Mouse (Mus musculus) ES-E14 (cell line): ENCODE results near the gene Ganab. TPM values are rescaled to one million over a fixed set of nuclear protein-coding genes. Genes with fewer than 3 reads are reported as not detected.
A peak's percentile ranks its signal among the peaks of the same experiment; 100 is the strongest.

ENCODE experiments used
- DNase-seq: peaks from one replicate; pipeline ENCODE4 v3.0.0-alpha.2; 2013; ENCODE audit warnings: low read depth, low spot score
- H3K27ac ChIP-seq: 2 replicates; pipeline ENCODE4 v1.5.1; 2012; ENCODE audit warnings: low read depth, mild to moderate bottlenecking, low read length, moderate library complexity, mixed read lengths; ENCODE audit not compliant: poor library complexity, insufficient read depth, severe bottlenecking
- H3K36me3 ChIP-seq: 2 replicates; pipeline ENCODE4 v1.6.1; 2012; ENCODE audit warnings: mild to moderate bottlenecking, low read length, moderate library complexity, mixed read lengths; ENCODE audit not compliant: control insufficient read depth, poor library complexity, insufficient read depth, severe bottlenecking
- H3K4me1 ChIP-seq, 2 experiments: fragments of 150-350 bp in 1 of 2; sonication (generic) in 1 of 2; 2 replicates each; pipeline ENCODE4 v1.6.1; 2012; ENCODE audit warnings: low read length in 2 of 2, mild to moderate bottlenecking in 1 of 2, mixed read lengths in 1 of 2; ENCODE audit not compliant: control insufficient read depth in 2 of 2, insufficient read depth in 2 of 2, poor library complexity in 1 of 2
- H3K4me3 ChIP-seq, 2 experiments: fragments of 150-350 bp in 1 of 2; sonication (generic) in 1 of 2; 2 replicates each; pipeline ENCODE4 v1.5.1; 2012; ENCODE audit warnings: low read length in 2 of 2, low read depth in 1 of 2, mild to moderate bottlenecking in 1 of 2, mixed read lengths in 1 of 2; ENCODE audit not compliant: insufficient read depth in 1 of 2, poor library complexity in 1 of 2, severe bottlenecking in 1 of 2
- H3K9ac ChIP-seq: 2 replicates; pipeline ENCODE4 v1.6.1; 2012; ENCODE audit warnings: low read depth, mild to moderate bottlenecking, low read length, mixed read lengths; ENCODE audit not compliant: poor library complexity, insufficient read depth, severe bottlenecking
- H3K9me3 ChIP-seq: fragments of 150-350 bp; sonication (generic); 2 replicates; pipeline ENCODE4 v1.6.1; 2012; ENCODE audit warnings: low read depth, mild to moderate bottlenecking, low read length; ENCODE audit not compliant: control insufficient read depth, insufficient read depth
- CHD2 ChIP-seq: IDR thresholded peaks from 2 replicates; pipeline ENCODE4 v1.6.1; 2014; ENCODE audit warnings: mild to moderate bottlenecking, low read depth, low read length, inconsistent platforms
- HCFC1 ChIP-seq: IDR thresholded peaks from 2 replicates; pipeline ENCODE4 v1.6.1; 2012; ENCODE audit warnings: low read length, inconsistent platforms, borderline replicate concordance; ENCODE audit not compliant: insufficient read depth
- MAFK ChIP-seq: IDR thresholded peaks from 2 replicates; pipeline ENCODE4 v1.6.1; 2014; ENCODE audit warnings: mild to moderate bottlenecking, low read depth, low read length, inconsistent platforms; ENCODE audit not compliant: insufficient read depth
- ZC3H11A ChIP-seq: IDR thresholded peaks from 2 replicates; pipeline ENCODE4 v1.6.1; 2012; ENCODE audit warnings: low read depth, mild to moderate bottlenecking, inconsistent platforms, low read length, borderline replicate concordance
- ZNF384 ChIP-seq: IDR thresholded peaks from 2 replicates; pipeline ENCODE4 v1.6.1; 2012; ENCODE audit warnings: low read depth, low read length, inconsistent platforms
- in situ Hi-C, 2 experiments: fragments of 600-800 bp; cut with MboI; formaldehyde crosslinking; loops; one replicate each; pipeline ENCODE4 v1.15.1; 2025; ENCODE audit warnings: low sequenced_read_pairs in 2 of 2, inconsistent platforms in 1 of 2; ENCODE audit not compliant: unreplicated experiment in 2 of 2
- total RNA-seq: library from RNA; depleted of rRNA; stranded (reverse); fragments of 300-350 nt; gene quantifications from 2 replicates; pipeline ENCODE4 v1.2.3, GENCODE M21; 2012; rRNA removed

The Ganab gene
- total RNA-seq, 1 experiment, result 321 TPM

GRCm38 (mm10) chr19:8962256-8962655 lies 64.4 kb downstream of the Ganab start:
- H3K9ac ChIP-seq, result no peak overlapping the region
- peaks cover 0 to 6% of the 10 kb centered on the region in 2 experiments; a peak in 1 of 4 replicates for H3K4me1 ChIP-seq
- H3K9me3 ChIP-seq, result no peaks in the 10 kb centered on the region
- TF ChIP-seq MAFK (no peak), CHD2 (no peak), ZC3H11A (no peak), ZNF384 (no peak), HCFC1 (no peak)
- in situ Hi-C loops, result no loop called here
- peaks cover 46% of the 10 kb centered on the region for H3K36me3 ChIP-seq
- H3K4me3 ChIP-seq, result no peak overlapping the region
- H3K27ac ChIP-seq, result no peak overlapping the region
- no peak for DNase-seq

- Histone ChIP-seq H3K36me3 (peaks cover 58% of the 10 kb centered on the region), H3K27ac (no peak overlapping the region), H3K9me3 (no peaks in the 10 kb centered on the region), H3K9ac (no peak overlapping the region), H3K4me3 (no peak overlapping the region), H3K4me1 (peaks cover 0 to 6% of the 10 kb centered on the region in 2 experiments; a peak in 1 of 4 replicates)
- no peak for DNase-seq
- in situ Hi-C loops, result no loop called here
- TF ChIP-seq ZC3H11A (no peak), MAFK (no peak), ZNF384 (no peak), CHD2 (no peak), HCFC1 (no peak)
Observed at GRCm38 (mm10) chr19:8965075-8965474, 67.2 kb downstream of the Ganab start.

- Histone ChIP-seq H3K27ac (peak overlapping the region; percentile 2), H3K9ac (peak overlapping the region; percentile 23), H3K4me3 (peak overlapping the region; percentile 74 to 85; a peak in 3 of 4 replicates), H3K36me3 (peaks cover 65% of the 10 kb centered on the region), H3K9me3 (no peaks in the 10 kb centered on the region), H3K4me1 (peaks cover 0 to 8% of the 10 kb centered on the region in 2 experiments; a peak in 1 of 4 replicates)
- DNase-seq, result no peak
- no peak for TF ChIP-seq ZC3H11A
- TF ChIP-seq HCFC1, result no peak
- no peak for TF ChIP-seq MAFK
- TF ChIP-seq CHD2, result no peak
- no peak for TF ChIP-seq ZNF384
- in situ Hi-C loops, result no loop called here
Observed at GRCm38 (mm10) chr19:8965771-8966170, 67.9 kb downstream of the Ganab start.

GRCm38 (mm10) chr19:8966198-8966589 lies 68.3 kb downstream of the Ganab start:
- peak overlapping the region; percentile 90 for H3K9ac ChIP-seq
- H3K36me3 ChIP-seq, result peaks cover 70% of the 10 kb centered on the region
- peak overlapping the region; percentile 74 to 85 for H3K4me3 ChIP-seq
- no peaks in the 10 kb centered on the region for H3K9me3 ChIP-seq
- TF ChIP-seq ZNF384 (no peak), ZC3H11A (no peak), HCFC1 (no peak), MAFK (no peak), CHD2 (no peak)
- H3K27ac ChIP-seq, result peak overlapping the region; percentile 97
- in situ Hi-C loops, result no loop called here
- H3K4me1 ChIP-seq, result peaks cover 0 to 9% of the 10 kb centered on the region in 2 experiments; a peak in 1 of 4 replicates
- DNase-seq, result no peak

Other genes starting within 250 kb of the Ganab start
- 0.04 and 0.11 TPM in 2 replicates for gene Chrm1, start 234.3 kb upstream of the Ganab start, total RNA-seq
- gene Slc3a2, start 174.7 kb upstream of the Ganab start, total RNA-seq, result 354 and 566 TPM in 2 replicates
- 173 and 180 TPM in 2 replicates for gene Wdr74, start 162.2 kb upstream of the Ganab start, total RNA-seq
- gene 1700092M07Rik, start 157.4 kb upstream of the Ganab start, total RNA-seq, result 8.5 and 8.9 TPM in 2 replicates
- gene Stx5a, start 156.7 kb upstream of the Ganab start, total RNA-seq, result 66.3 and 73.2 TPM in 2 replicates
- gene Nxf1, start 141.0 kb upstream of the Ganab start, total RNA-seq, result 99.5 and 101 TPM in 2 replicates
- 77.3 and 125 TPM in 2 replicates for gene Tmem223, start 127.1 kb upstream of the Ganab start, total RNA-seq
- 45.9 and 51.2 TPM in 2 replicates for gene Tmem179b, start 123.6 kb upstream of the Ganab start, total RNA-seq
- 28.6 and 29.4 TPM in 2 replicates for gene Taf6l, start 111.7 kb upstream of the Ganab start, total RNA-seq
- 113 and 144 TPM in 2 replicates for gene Polr2g, start 99.5 kb upstream of the Ganab start, total RNA-seq
- gene Zbtb3, start 95.5 kb upstream of the Ganab start, total RNA-seq, result 3.4 TPM in 2 replicates
- gene Ttc9c, start 78.7 kb upstream of the Ganab start, total RNA-seq, result 42.6 and 47.5 TPM in 2 replicates
- gene Hnrnpul2, start 78.1 kb upstream of the Ganab start, total RNA-seq, result 37.5 and 48.5 TPM in 2 replicates
- gene AC129217.1, start 68.3 kb upstream of the Ganab start, total RNA-seq, result 1.4 and 2.7 TPM in 2 replicates
- gene Bscl2, start 60.6 kb upstream of the Ganab start, total RNA-seq, result 62.6 and 79.6 TPM in 2 replicates
- gene Gng3, start 58.9 kb upstream of the Ganab start, total RNA-seq, result 4.5 TPM in 2 replicates
- gene Lrrn4cl, start 47.3 kb upstream of the Ganab start, total RNA-seq, result 1.3 and 2.4 TPM in 2 replicates
- 207 and 220 TPM in 2 replicates for gene Ubxn1, start 26.6 kb upstream of the Ganab start, total RNA-seq
- 75.3 and 83.4 TPM in 2 replicates for gene Uqcc3, start 17.1 kb upstream of the Ganab start, total RNA-seq
- 11.0 and 14.3 TPM in 2 replicates for gene Lbhd1, start 14.3 kb upstream of the Ganab start, total RNA-seq
- not detected in 2 replicates for gene Gm49403, start 14.1 kb upstream of the Ganab start, total RNA-seq
- gene 1810009A15Rik, start 9.2 kb upstream of the Ganab start, total RNA-seq, result 146 and 214 TPM in 2 replicates
- gene Gm49416, start 9.1 kb upstream of the Ganab start, total RNA-seq, result not detected in 2 replicates
- gene Ints5, start 5.1 kb upstream of the Ganab start, total RNA-seq, result 54.0 and 59.3 TPM in 2 replicates
- gene B3gat3, start 22.3 kb downstream of the Ganab start, total RNA-seq, result 30.4 and 36.8 TPM in 2 replicates
- gene Rom1, start 31.3 kb downstream of the Ganab start, total RNA-seq, result 3.6 and 4.0 TPM in 2 replicates
- gene Eml3, start 31.5 kb downstream of the Ganab start, total RNA-seq, result 20.6 and 22.2 TPM in 2 replicates
- gene Mta2, start 43.8 kb downstream of the Ganab start, total RNA-seq, result 89.8 and 92.9 TPM in 2 replicates
- 42.6 and 49.6 TPM in 2 replicates for gene Tut1, start 55.8 kb downstream of the Ganab start, total RNA-seq
- 1,417 and 1,811 TPM in 2 replicates for gene Eef1g, start 69.0 kb downstream of the Ganab start, total RNA-seq
- gene Ahnak, start 91.2 kb downstream of the Ganab start, total RNA-seq, result 102 and 155 TPM in 2 replicates
- not detected in 2 replicates for gene Scgb1a1, start 189.9 kb downstream of the Ganab start, total RNA-seq
- gene Asrgl1, start 237.6 kb downstream of the Ganab start, total RNA-seq, result 14.4 and 17.2 TPM in 2 replicates